Mouse (Mus musculus) heart, adult 2 months (tissue): ENCODE measurements around the gene Gpr137c.

Experiments used
- CTCF ChIP-seq: fragments of 200-600 bp; IDR thresholded peaks from 2 replicates; pipeline ENCODE4 v1.8.1; 2022; ENCODE audit warnings: antibody characterized with exemption, mild to moderate bottlenecking, moderate library complexity
- EP300 ChIP-seq: fragments of 200-500 bp; IDR thresholded peaks from 2 replicates; pipeline ENCODE4 v1.6.1; 2011; ENCODE audit warnings: low read depth, low read length, control low read depth; ENCODE audit not compliant: insufficient read depth
- POLR2A ChIP-seq: fragments of 200-500 bp; IDR thresholded peaks from 2 replicates; pipeline ENCODE4 v1.6.1; 2011; ENCODE audit warnings: mild to moderate bottlenecking, low read depth, low read length, control low read depth; ENCODE audit not compliant: insufficient read depth

GRCm38 (mm10) chr14:45309646-45310045 is 90.1 kb downstream of the Gpr137c start:
- TF ChIP-seq EP300 (no peak), CTCF (no peak), POLR2A (no peak)
